ENCODE assay signal across 8 mouse cellular contexts in the genomic region with DNA sequence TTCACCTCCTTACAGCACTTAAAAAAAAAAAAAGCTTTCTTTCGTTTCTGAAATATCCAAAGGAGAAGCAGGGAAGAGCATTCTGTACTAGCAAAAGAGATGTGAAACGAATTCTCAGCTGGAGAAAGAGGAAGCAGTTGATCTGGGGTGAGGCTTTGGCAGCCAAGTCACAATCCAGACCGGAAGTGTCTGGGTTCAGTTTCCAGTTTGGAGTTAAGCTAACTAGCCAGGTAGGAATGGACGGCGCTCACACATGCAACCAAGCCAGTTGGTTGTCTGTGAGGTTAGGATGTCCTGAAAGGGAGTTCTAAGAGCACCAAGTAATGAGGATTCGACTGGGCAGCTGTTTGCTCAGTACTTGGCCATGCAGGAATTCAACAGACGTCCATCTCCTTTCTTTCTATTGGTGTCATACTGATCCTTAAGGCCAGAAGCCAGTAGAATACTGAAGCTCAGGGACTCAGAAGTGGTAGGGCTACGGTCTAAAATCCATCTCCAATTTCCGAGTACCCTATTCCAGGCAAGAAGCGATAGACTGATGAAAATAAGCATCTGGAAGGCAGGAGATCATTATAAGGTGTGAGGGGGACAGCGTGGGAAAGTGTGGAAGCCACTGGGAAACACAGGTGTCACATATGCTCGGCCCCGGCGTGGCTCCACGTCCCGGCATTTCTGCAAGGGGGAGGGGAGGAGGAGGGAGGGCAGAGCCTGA. TPM values are rescaled to one million over a fixed set of nuclear protein-coding genes. Genes with fewer than 3 reads are reported as not detected.
A peak's percentile ranks its signal among the peaks of the same experiment; 100 is the strongest.
DNase-seq lines count a peak whose midpoint lies in the region; TF ChIP-seq lines count a peak whose summit lies in the region.

No protein-coding gene starts in this region.

- H3K27ac ChIP-seq in cerebellum, adult 2 months (ENCODE audit: insufficient read depth, low read length) = peak overlapping the region; percentile 94
- H3K27ac ChIP-seq in bone marrow macrophage, adult 2 months (ENCODE audit: insufficient read depth, low read depth, low read length) = peak overlapping the region; percentile 90

- 6% methylated on average over 16 of the region's 16 CpGs for WGBS in cerebellum, adult 2 months

- no peak for DNase-seq in cerebellum, adult 2 months
- DNase-seq in cerebellum, postnatal 4 days (ENCODE audit: low spot score in 2 of 2) = no peak
- peak; percentile 77 for DNase-seq in heart, adult 8-10 months (ENCODE audit: low spot score)
- DNase-seq in kidney, adult 9 months = peak; percentile 48
- DNase-seq in lung, postnatal 25 days (ENCODE audit: low spot score) = peak; percentile 59
- peak; percentile 43 to 46 for DNase-seq in spleen, postnatal 10 days (ENCODE audit: low spot score in 2 of 2)
- DNase-seq in urinary bladder, postnatal 25 days (ENCODE audit: low spot score) = no peak

- H3K4me3 ChIP-seq in cerebellum, adult 2 months (replicated peaks; ENCODE audit: insufficient read depth, low read depth, low read length) = peak overlapping the region; percentile 86
- peak overlapping the region; percentile 75 for H3K4me3 ChIP-seq in bone marrow macrophage, adult 2 months (ENCODE audit: insufficient read depth, low read length)

- TF ChIP-seq POLR2A in cerebellum, adult 2 months (IDR thresholded peaks at IDR 0.05; ENCODE audit: borderline replicate concordance, insufficient read depth, low read length) = no peak
- no peak for TF ChIP-seq POLR2A in bone marrow macrophage, adult 2 months (IDR thresholded peaks at IDR 0.05; ENCODE audit: borderline replicate concordance, low read depth, low read length)

- no peaks in the 10 kb centered on the region; the same call in 1 of the 2 replicates for H3K4me1 ChIP-seq in cerebellum, adult 2 months (ENCODE audit: control insufficient read depth, insufficient read depth, low read length)
- peaks cover 23% of the 10 kb centered on the region for H3K4me1 ChIP-seq in bone marrow macrophage, adult 2 months (ENCODE audit: control insufficient read depth, insufficient read depth, low read length)

- H3K27me3 ChIP-seq in cerebellum, adult 2 months (ENCODE audit: control insufficient read depth, insufficient read depth, low read length) = no peaks in the 10 kb centered on the region

- no peak for TF ChIP-seq CTCF in cerebellum, adult 2 months (IDR thresholded peaks at IDR 0.05; ENCODE audit: borderline replicate concordance, insufficient read depth, low read depth, low read length)
- no peak for TF ChIP-seq CTCF in bone marrow macrophage, adult 2 months (IDR thresholded peaks at IDR 0.05; ENCODE audit: low read depth, low read length)

RNA-seq across cellular contexts. Expression of a gene that starts 13.0 kb away (rescaled TPM):
- polyA plus RNA-seq in cerebellum, adult 2 months (2012; rRNA removed) = 107 and 108 TPM in 2 replicates
- polyA plus RNA-seq in bone marrow macrophage, adult 2 months (2012; ENCODE audit: insufficient read depth, insufficient read length, missing spikeins) = 58.5 and 66.8 TPM in 2 replicates
- 10 to 100 TPM; 35.8 to 40.4 (median 38.5) TPM for total RNA-seq in heart, adult 8-10 months (2022)

RNA-seq across cellular contexts. Expression of a gene that starts 25.2 kb away (rescaled TPM):
- polyA plus RNA-seq in cerebellum, adult 2 months (2012; rRNA removed) = 29.8 and 37.5 TPM in 2 replicates
- 74.2 and 75.9 TPM in 2 replicates for polyA plus RNA-seq in bone marrow macrophage, adult 2 months (2012; ENCODE audit: insufficient read depth, insufficient read length, missing spikeins)
- total RNA-seq in heart, adult 8-10 months (2022) = 10 to 100 TPM; 10.3 to 13.1 (median 12.6) TPM

RNA-seq across cellular contexts. Expression of a gene that starts 31.1 kb away (rescaled TPM):
- polyA plus RNA-seq in cerebellum, adult 2 months (2012; rRNA removed) = 130 and 140 TPM in 2 replicates
- 16.2 and 17.5 TPM in 2 replicates for polyA plus RNA-seq in bone marrow macrophage, adult 2 months (2012; ENCODE audit: insufficient read depth, insufficient read length, missing spikeins)
- 1 to 10 TPM; 6.6 to 9.3 (median 7.3) TPM for total RNA-seq in heart, adult 8-10 months (2022)

RNA-seq across cellular contexts. Expression of a gene that starts 35.4 kb away (rescaled TPM):
- polyA plus RNA-seq in cerebellum, adult 2 months (2012; rRNA removed) = 67.3 and 67.6 TPM in 2 replicates
- polyA plus RNA-seq in bone marrow macrophage, adult 2 months (2012; ENCODE audit: insufficient read depth, insufficient read length, missing spikeins) = 67.0 and 72.6 TPM in 2 replicates
- total RNA-seq in heart, adult 8-10 months (2022) = 10 to 100 TPM; 18.3 to 23.9 (median 21.3) TPM

RNA-seq across cellular contexts. Expression of a gene that starts 35.8 kb away (rescaled TPM):
- polyA plus RNA-seq in cerebellum, adult 2 months (2012; rRNA removed) = 60.9 and 63.1 TPM in 2 replicates
- 32.0 and 33.5 TPM in 2 replicates for polyA plus RNA-seq in bone marrow macrophage, adult 2 months (2012; ENCODE audit: insufficient read depth, insufficient read length, missing spikeins)
- 1 to 10 TPM; 4.8 to 9.6 (median 6.4) TPM for total RNA-seq in heart, adult 8-10 months (2022)

Comparison
In these comparisons a context has a peak if more than half of its experiments do, and no peak if none do; other contexts are left out.
1. DNase-seq: peak in heart, adult 8-10 months (single experiment), kidney, adult 9 months (single experiment), lung, postnatal 25 days (single experiment) and spleen, postnatal 10 days (2 of 2); none in cerebellum, adult 2 months (0 of 2), cerebellum, postnatal 4 days (0 of 2) and urinary bladder, postnatal 25 days (single experiment).